Mouse (Mus musculus) heart, adult 2 months (tissue): ENCODE results near the gene Hist2h4. TPM values are rescaled to one million over a fixed set of nuclear protein-coding genes. Genes with fewer than 3 reads are reported as not detected.
"Not testable (repeated sequence)": the region's sequence is repeated elsewhere in the genome, so short reads cannot be mapped to it uniquely, and the experiment has no call there.

Source experiments
- DNase-seq, 2 experiments: peaks; one replicate each; pipeline ENCODE4 v3.0.0; 2021
- H3K27ac ChIP-seq: fragments of 200-600 bp; 2 replicates; pipeline ENCODE4 v1.8.1; 2022
- H3K27me3 ChIP-seq: fragments of 200-500 bp; 2 replicates; pipeline ENCODE4 v1.6.1; 2012; ENCODE audit warnings: mild to moderate bottlenecking, low read length, inconsistent platforms, mixed read lengths; ENCODE audit not compliant: control insufficient read depth, insufficient read depth
- H3K36me3 ChIP-seq: fragments of 200-500 bp; 2 replicates; pipeline ENCODE4 v1.6.1; 2012; ENCODE audit warnings: low read length, inconsistent platforms; ENCODE audit not compliant: control insufficient read depth, insufficient read depth
- H3K4me1 ChIP-seq: fragments of 200-500 bp; 2 replicates; pipeline ENCODE4 v1.6.1; 2011; ENCODE audit warnings: low read length; ENCODE audit not compliant: control insufficient read depth, insufficient read depth
- H3K4me3 ChIP-seq: fragments of 200-600 bp; 2 replicates; pipeline ENCODE4 v1.8.1; 2022
- H3K79me2 ChIP-seq: fragments of 200-500 bp; replicated peaks from 2 replicates; pipeline ENCODE4 v1.6.1; 2012; ENCODE audit warnings: mild to moderate bottlenecking, inconsistent platforms, low read length, moderate library complexity, mixed read lengths; ENCODE audit not compliant: control insufficient read depth, insufficient read depth
- H3K9ac ChIP-seq: fragments of 200-500 bp; 2 replicates; pipeline ENCODE4 v1.6.1; 2012; ENCODE audit warnings: low read depth, mild to moderate bottlenecking, control low read depth, inconsistent platforms, low read length, mixed read lengths
- CTCF ChIP-seq: fragments of 200-600 bp; IDR thresholded peaks from 2 replicates; pipeline ENCODE4 v1.8.1; 2022; ENCODE audit warnings: antibody characterized with exemption, mild to moderate bottlenecking, moderate library complexity
- EP300 ChIP-seq: fragments of 200-500 bp; IDR thresholded peaks from 2 replicates; pipeline ENCODE4 v1.6.1; 2011; ENCODE audit warnings: low read depth, low read length, control low read depth; ENCODE audit not compliant: insufficient read depth
- POLR2A ChIP-seq: fragments of 200-500 bp; IDR thresholded peaks from 2 replicates; pipeline ENCODE4 v1.6.1; 2011; ENCODE audit warnings: mild to moderate bottlenecking, low read depth, low read length, control low read depth; ENCODE audit not compliant: insufficient read depth
- WGBS: fragments of 180-500 bp; shearing (Covaris S2); methylation state at CpG from one replicate; pipeline ENCODE4 v1.1.7; 2018; 5-methylcytosine and 5-hydroxymethylcytosine counted together
- intact Hi-C: fragments of 180-260 bp; cut with DNase I; formaldehyde crosslinking; loops from one replicate; pipeline ENCODE4 v1.15.1; 2025
- polyA plus RNA-seq: library from polyadenylated mRNA; depleted of rRNA; stranded (reverse); fragments of >200 nt; gene quantifications from 2 replicates; pipeline ENCODE4 v1.2.3, GENCODE M21; 2012
- total RNA-seq, 2 experiments: library from RNA; stranded (reverse); gene quantifications; 2 replicates each; pipeline ENCODE4 v1.2.3; 2021

The Hist2h4 gene
- total and polyA plus RNA-seq, 3 experiments, result 1.4 to 14.0 (median 11.6) TPM

GRCm38 (mm10) chr3:96245003-96245886, 17.9 kb downstream of the Hist2h4 start, which contains the start of gene Hist2h2aa1:
TSS of gene Hist2h2aa1 (plus strand) at chr3:96245497.
- WGBS, result under 1% methylated on average over 41 of the region's 88 CpGs
- intact Hi-C loops, H3K4me1 ChIP-seq: not testable (repeated sequence)

GRCm38 (mm10) chr3:96243921-96244572, 19.1 kb downstream of the Hist2h4 start:
- TF ChIP-seq EP300 (no peak), POLR2A (peak; percentile 10; the same call in 1 of the 2 replicates), CTCF (no peak)
- 66% methylated on average over 7 of the region's 7 CpGs for WGBS
- intact Hi-C loops, result loop anchor here (2.0 kb wide), 1 partner anchor 19 kb away; the partner anchor contains the start of gene Hist2h4
- DNase-seq, result peak in 1 of 2 experiments; percentile 24
- peaks cover 9% of the 10 kb centered on the region for H3K4me1 ChIP-seq
- no peaks in the 10 kb centered on the region for H3K79me2 ChIP-seq
- no peaks in the 10 kb centered on the region for H3K27me3 ChIP-seq
- peak overlapping the region; percentile 100 for H3K27ac ChIP-seq
- H3K9ac ChIP-seq, result peak overlapping the region; percentile 72
- no peak overlapping the region; the same call in none of the 2 replicates for H3K4me3 ChIP-seq
- H3K36me3 ChIP-seq, result peaks cover 10% of the 10 kb centered on the region

More at GRCm38 (mm10) chr3:96245003-96245886, 17.9 kb downstream of the Hist2h4 start, which contains the start of gene Hist2h2aa1:
- Histone ChIP-seq H3K4me3 (peak within 1 kb of the TSS; percentile 87), H3K9ac (peak within 1 kb of the TSS; percentile 93), H3K27ac (peak within 1 kb of the TSS; percentile 100)
- not testable (repeated sequence) for H3K27me3 ChIP-seq, H3K79me2 ChIP-seq, H3K36me3 ChIP-seq
- peak; percentile 91 for TF ChIP-seq POLR2A
- TF ChIP-seq EP300, result peak; percentile 39; the same call in 1 of the 2 replicates
- peak; percentile 92 to 93 for DNase-seq

- WGBS, result 79% methylated on average over 9 of the region's 9 CpGs
- H3K4me3 ChIP-seq, result peak overlapping the region; percentile 44
- no peaks in the 10 kb centered on the region for H3K27me3 ChIP-seq
- no peaks in the 10 kb centered on the region for H3K79me2 ChIP-seq
- H3K9ac ChIP-seq, result no peak overlapping the region
- DNase-seq, result no peak
- no peak for TF ChIP-seq POLR2A
- TF ChIP-seq EP300, result no peak
- no peak for TF ChIP-seq CTCF
- H3K4me1 ChIP-seq, result peaks cover 9% of the 10 kb centered on the region
- H3K36me3 ChIP-seq, result peaks cover 8% of the 10 kb centered on the region
- intact Hi-C loops, result no loop called here
- peak overlapping the region; percentile 89 for H3K27ac ChIP-seq
Measured at GRCm38 (mm10) chr3:96240799-96241197, 22.3 kb downstream of the Hist2h4 start.

GRCm38 (mm10) chr3:96239949-96240798, 22.9 kb downstream of the Hist2h4 start, which contains the start of gene Hist2h2aa2:
TSS of gene Hist2h2aa2 (minus strand) at chr3:96240276.
- H3K79me2 ChIP-seq, H3K27me3 ChIP-seq, H3K4me1 ChIP-seq, H3K36me3 ChIP-seq, intact Hi-C loops: not testable (repeated sequence)
- Histone ChIP-seq H3K9ac (peak within 1 kb of the TSS; percentile 72), H3K4me3 (peak within 1 kb of the TSS; percentile 60), H3K27ac (peak within 1 kb of the TSS; percentile 89)
- TF ChIP-seq POLR2A, result peak; percentile 84
- DNase-seq, result peak; percentile 97
- WGBS, result 3% methylated on average over 25 of the region's 85 CpGs

GRCm38 (mm10) chr3:96238954-96239793, 23.9 kb downstream of the Hist2h4 start, which contains the start of gene Hist2h3c2:
TSS of gene Hist2h3c2 (minus strand) at chr3:96239127.
- peak within 1 kb of the TSS; percentile 82 for H3K27ac ChIP-seq
- under 1% methylated on average over 18 of the region's 68 CpGs for whole genome bisulfite sequencing
- peak; percentile 67 to 80 for DNase-seq
- H3K27me3 ChIP-seq, H3K4me1 ChIP-seq, H3K79me2 ChIP-seq, intact Hi-C loops, H3K36me3 ChIP-seq: not testable (repeated sequence)
- peak within 1 kb of the TSS; percentile 72 for H3K9ac ChIP-seq
- H3K4me3 ChIP-seq, result peak within 1 kb of the TSS; percentile 60
